Mouse (Mus musculus) kidney, adult 8-10 months (tissue): ENCODE results near the gene Ptpn12.
"Not testable (repeated sequence)": the region's sequence is repeated elsewhere in the genome, so short reads cannot be mapped to it uniquely, and the experiment has no call there.

Experiments used
- DNase-seq, 2 experiments: peaks; one replicate each; pipeline ENCODE4 v3.0.0; 2022

Gene Ptpn12

GRCm38 (mm10) chr5:20950855-20951650 lies 104.7 kb downstream of the Ptpn12 start:
- DNase-seq, result peak; percentile 30 to 45

- no peak for DNase-seq
Observed at GRCm38 (mm10) chr5:20950516-20950854, 105.2 kb downstream of the Ptpn12 start.

GRCm38 (mm10) chr5:20950093-20950492 lies 105.6 kb downstream of the Ptpn12 start:
- no peak for DNase-seq

- DNase-seq, result no peak
Observed at GRCm38 (mm10) chr5:20946906-20947305, 108.8 kb downstream of the Ptpn12 start.

- no peak for DNase-seq
Observed at GRCm38 (mm10) chr5:20944961-20945748, 110.6 kb downstream of the Ptpn12 start.

- DNase-seq, result not testable (repeated sequence)
Observed at GRCm38 (mm10) chr5:20943791-20944190, 111.9 kb downstream of the Ptpn12 start.

GRCm38 (mm10) chr5:20942523-20942922 lies 113.2 kb downstream of the Ptpn12 start:
- no peak for DNase-seq

GRCm38 (mm10) chr5:20941205-20941604 lies 114.5 kb downstream of the Ptpn12 start:
- no peak for DNase-seq

- DNase-seq, result no peak
Observed at GRCm38 (mm10) chr5:20940696-20941095, 115.0 kb downstream of the Ptpn12 start.

GRCm38 (mm10) chr5:20940040-20940571 lies 115.6 kb downstream of the Ptpn12 start:
- DNase-seq, result no peak

GRCm38 (mm10) chr5:20938523-20938922 lies 117.2 kb downstream of the Ptpn12 start:
- no peak for DNase-seq
